ENCODE assay signal across 8 mouse cellular contexts in genomic region chr7:28981651-28982273, GRCm38 (mm10). TPM values are rescaled to one million over a fixed set of nuclear protein-coding genes. Genes with fewer than 3 reads are reported as not detected.
DNase-seq lines count a peak whose midpoint lies in the region; ATAC-seq and TF ChIP-seq lines count a peak whose summit lies in the region.

TSS of gene Eif3k (minus strand) at chr7:28981864.
TSS of gene Map4k1 (plus strand) at chr7:28982050.

- TF ChIP-seq CTCF in gastrocnemius, adult 2 months (IDR thresholded peaks at IDR 0.05), result peak; percentile 19; the same call in 1 of the 2 replicates
- TF ChIP-seq CTCF in hindbrain, postnatal 0 days (IDR thresholded peaks at IDR 0.05; ENCODE audit: low read depth), result peak; percentile 27; the same call in 1 of the 2 replicates
- no peak; the same call in none of the 2 replicates for TF ChIP-seq CTCF in left cerebral cortex, adult 2 months (IDR thresholded peaks at IDR 0.05)

- H3K4me1 ChIP-seq in hindbrain, postnatal 0 days (ENCODE audit: insufficient read depth, low read length), result peaks cover 4% of the 10 kb centered on the region; the same call in 1 of the 2 replicates

- peak within 1 kb of the TSS; percentile 75 for H3K9ac ChIP-seq in hindbrain, postnatal 0 days (replicated peaks; ENCODE audit: low read length)

- H3K27ac ChIP-seq in gastrocnemius, adult 2 months, result peak within 1 kb of the TSS; percentile 90
- peak within 1 kb of the TSS; percentile 76 for H3K27ac ChIP-seq in hindbrain, postnatal 0 days
- H3K27ac ChIP-seq in left cerebral cortex, adult 2 months, result peak within 1 kb of the TSS; percentile 84

- ATAC-seq in common myeloid progenitor, adult 5-6 weeks (replicated peaks; ENCODE audit: low read depth, poor library complexity, severe bottlenecking), result peak; percentile 90
- ATAC-seq in hindbrain, postnatal 0 days, result peak; percentile 97
- ATAC-seq in megakaryocyte, adult 5-6 weeks (ENCODE audit: poor library complexity, severe bottlenecking), result peak; percentile 91

- no peaks in the 10 kb centered on the region for H3K27me3 ChIP-seq in hindbrain, postnatal 0 days (ENCODE audit: insufficient read depth, low read length)

- H3K4me3 ChIP-seq in gastrocnemius, adult 2 months, result peak within 1 kb of the TSS; percentile 76
- H3K4me3 ChIP-seq in hindbrain, postnatal 0 days (ENCODE audit: low read length), result peak within 1 kb of the TSS; percentile 76
- peak within 1 kb of the TSS; percentile 79 for H3K4me3 ChIP-seq in left cerebral cortex, adult 2 months

- DNase-seq in ZHBTc4 (ENCODE audit: low read depth, low spot score), result peak; percentile 100
- DNase-seq in gastrocnemius, adult 2 months, result peak; percentile 96
- peak; percentile 100 for DNase-seq in hindbrain, postnatal 0 days (ENCODE audit: low spot score)
- DNase-seq in left cerebral cortex, adult 2 months (ENCODE audit: extremely low spot score in 1 of 2, low spot score in 2 of 2), result peak; percentile 91 to 97
- DNase-seq in right cerebral cortex, adult 2 months (ENCODE audit: low spot score in 2 of 2), result peak; percentile 99
- peak; percentile 98 for DNase-seq in urinary bladder, postnatal 14 days (ENCODE audit: low spot score)

- intact Hi-C loops in gastrocnemius, adult 2 months (cut with DNase I), result no loop called here
- intact Hi-C loops in left cerebral cortex, adult 2 months (cut with DNase I), result no loop called here

- H3K4me2 ChIP-seq in hindbrain, postnatal 0 days (ENCODE audit: low read depth, low read length), result peak within 1 kb of the TSS; percentile 97

- H3K36me3 ChIP-seq in hindbrain, postnatal 0 days (ENCODE audit: insufficient read depth, low read length), result peaks cover 24% of the 10 kb centered on the region

- H3K9me3 ChIP-seq in hindbrain, postnatal 0 days (ENCODE audit: low read length), result no peaks in the 10 kb centered on the region

- under 1% methylated on average over 36 of the region's 36 CpGs for WGBS in hindbrain, postnatal 0 days

RNA-seq across cellular contexts. Expression of gene Eif3k, which starts in this region (rescaled TPM):
- 417 and 491 TPM in 2 replicates for total RNA-seq in common myeloid progenitor, adult 5-6 weeks (2017)
- total RNA-seq in gastrocnemius, adult 2 months (2021), result 100 to 1,000 TPM; 122 to 141 TPM
- total RNA-seq in hindbrain, postnatal 0 days (2014; rRNA removed), result 347 and 472 TPM in 2 replicates
- polyA plus RNA-seq in hindbrain, postnatal 0 days (2015; fragmentation: Nextera tagmentation; extraction: Ambion mirVana), result 309 TPM in 2 replicates
- total RNA-seq in left cerebral cortex, adult 2 months (2021), result 100 to 1,000 TPM; 179 to 192 TPM
- total RNA-seq in megakaryocyte, adult 5-6 weeks (2015), result 216 and 241 TPM in 2 replicates
- 340 and 348 TPM in 2 replicates for total RNA-seq in megakaryocyte, adult 5-6 weeks (2017)

RNA-seq across cellular contexts. Expression of gene Map4k1, which starts in this region (rescaled TPM):
- total RNA-seq in common myeloid progenitor, adult 5-6 weeks (2017), result 65.8 and 72.9 TPM in 2 replicates
- total RNA-seq in gastrocnemius, adult 2 months (2021), result under 1 TPM; 0.25 to 0.33 TPM
- 4.1 and 5.8 TPM in 2 replicates for total RNA-seq in hindbrain, postnatal 0 days (2014; rRNA removed)
- 12.5 and 15.0 TPM in 2 replicates for polyA plus RNA-seq in hindbrain, postnatal 0 days (2015; fragmentation: Nextera tagmentation; extraction: Ambion mirVana)
- total RNA-seq in left cerebral cortex, adult 2 months (2021), result 1 to 10 TPM; 1.8 to 2.3 TPM
- 53.8 and 54.4 TPM in 2 replicates for total RNA-seq in megakaryocyte, adult 5-6 weeks (2015)
- 44.2 and 60.4 TPM in 2 replicates for total RNA-seq in megakaryocyte, adult 5-6 weeks (2017)

Comparison
In these comparisons a context has a peak if more than half of its experiments do, and no peak if none do; other contexts are left out.
1. Peak in every context shown above with its lines: DNase-seq, ATAC-seq, H3K4me3 ChIP-seq and H3K27ac ChIP-seq.